Mouse (Mus musculus): ENCODE results near the gene Pkd1l1. TPM values are rescaled to one million over a fixed set of nuclear protein-coding genes. Genes with fewer than 3 reads are reported as not detected.

The Pkd1l1 gene
- polyA plus RNA-seq, 1 experiment from 2014 or later = 0.11 TPM

DNA sequence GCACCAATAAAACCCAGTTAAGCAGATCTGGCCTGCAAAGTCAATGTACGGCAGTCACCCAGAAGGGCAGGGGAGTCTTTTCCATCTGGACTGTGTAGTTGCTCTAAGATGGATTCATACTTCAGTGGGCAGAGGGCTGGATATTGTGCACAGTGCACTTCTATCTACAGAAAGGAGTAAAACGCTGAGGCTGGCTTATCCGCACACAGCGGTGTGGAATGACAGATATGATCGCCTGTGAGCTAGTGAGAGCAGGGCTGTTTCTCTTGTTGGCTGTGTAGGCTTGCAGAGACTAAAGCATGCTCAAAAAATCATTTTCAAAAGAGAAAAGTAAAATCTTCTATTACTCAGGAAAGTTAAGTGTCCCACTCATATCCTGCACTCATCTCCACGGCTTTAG lies 973 bp downstream of the Pkd1l1 start:
- Histone ChIP-seq H3K4me2 (replicated peaks) (no peak overlapping the region), H3K4me1 (peaks cover 15% of the 10 kb centered on the region), H3K9me3 (no peaks in the 10 kb centered on the region), H3K36me3 (no peaks in the 10 kb centered on the region), H3K27me3 (peaks cover 5% of the 10 kb centered on the region; the same call in 1 of the 2 replicates), H3K27ac (no peak overlapping the region), H3K4me3 (no peak overlapping the region), H3K9ac (no peak overlapping the region)
- WGBS = 86% methylated on average over 6 of the region's 6 CpGs
- ATAC-seq (ENCODE audit: low FRiP score, low read depth) = no peak

GRCm38 (mm10) chr11:8970509-8970908 lies 2.6 kb downstream of the Pkd1l1 start:
- peaks cover 5% of the 10 kb centered on the region; the same call in 1 of the 2 replicates for H3K27me3 ChIP-seq
- H3K9me3 ChIP-seq = no peaks in the 10 kb centered on the region
- peaks cover 2% of the 10 kb centered on the region for H3K4me1 ChIP-seq
- no peak overlapping the region for H3K4me2 ChIP-seq (replicated peaks)
- no peaks in the 10 kb centered on the region for H3K36me3 ChIP-seq
- no peak overlapping the region for H3K27ac ChIP-seq
- no peak for ATAC-seq (ENCODE audit: low FRiP score, low read depth)
- whole genome bisulfite sequencing = 83% methylated on average over 9 of the region's 9 CpGs
- no peak overlapping the region for H3K4me3 ChIP-seq
- no peak overlapping the region for H3K9ac ChIP-seq

DNA sequence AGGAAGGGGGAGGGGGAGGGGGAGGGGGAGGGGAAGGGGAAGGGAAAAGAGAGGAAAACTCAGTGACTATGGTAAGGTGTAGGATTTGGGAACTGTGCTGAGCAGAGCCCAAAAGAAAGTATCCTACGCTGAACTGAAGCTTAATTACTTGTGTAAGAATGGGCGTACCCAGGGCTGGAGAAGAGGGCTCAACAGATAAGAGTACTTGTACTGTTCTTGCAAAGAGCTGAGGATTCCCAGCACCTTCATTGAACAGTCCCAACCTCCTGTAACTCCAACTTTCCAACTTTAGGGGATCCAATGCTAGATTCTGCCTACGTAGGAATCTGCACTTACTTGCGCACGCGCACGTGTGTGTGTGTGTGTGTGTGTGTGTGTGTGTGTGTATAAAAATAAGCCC lies 5.0 kb downstream of the Pkd1l1 start:
- 95% methylated on average over 7 of the region's 7 CpGs for WGBS
- no peak overlapping the region for H3K4me2 ChIP-seq (replicated peaks)

DNA sequence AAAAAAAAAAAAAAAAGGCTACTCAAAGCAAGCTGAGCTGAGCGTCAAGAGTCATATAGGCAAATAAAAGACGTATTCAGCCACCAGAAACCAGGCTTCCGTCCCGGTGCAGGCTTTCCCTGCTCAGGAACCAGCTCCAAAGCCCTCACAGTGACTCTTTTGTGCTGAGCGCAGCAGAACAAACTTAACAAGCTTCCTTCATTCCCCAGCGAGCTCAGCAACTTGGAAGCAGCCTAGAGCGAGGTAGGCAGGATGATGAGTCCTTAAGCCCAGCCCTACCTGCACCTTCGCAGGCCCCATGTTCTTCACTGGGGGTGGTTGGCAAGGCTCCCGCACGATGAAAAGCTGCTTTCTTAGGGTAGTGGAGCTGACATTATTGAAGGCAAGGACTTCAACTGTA lies 14.5 kb downstream of the Pkd1l1 start:
- Histone ChIP-seq H3K36me3 (no peaks in the 10 kb centered on the region), H3K4me3 (no peak overlapping the region), H3K9me3 (no peaks in the 10 kb centered on the region), H3K27me3 (no peaks in the 10 kb centered on the region), H3K9ac (no peak overlapping the region), H3K4me2 (replicated peaks) (no peak overlapping the region), H3K27ac (peak overlapping the region; percentile 87), H3K4me1 (peaks cover 10% of the 10 kb centered on the region)
- peak; percentile 88 for ATAC-seq (ENCODE audit: low FRiP score, low read depth)
- 35% methylated on average over 10 of the region's 10 CpGs for WGBS

More for the DNA sequence above, 5.0 kb downstream of the Pkd1l1 start:
- no peak overlapping the region for H3K9ac ChIP-seq
- no peaks in the 10 kb centered on the region for H3K27me3 ChIP-seq
- H3K9me3 ChIP-seq = no peaks in the 10 kb centered on the region
- no peak for ATAC-seq (ENCODE audit: low FRiP score, low read depth)
- H3K4me1 ChIP-seq = no peaks in the 10 kb centered on the region
- no peak overlapping the region for H3K27ac ChIP-seq
- H3K36me3 ChIP-seq = no peaks in the 10 kb centered on the region
- H3K4me3 ChIP-seq = no peak overlapping the region

DNA sequence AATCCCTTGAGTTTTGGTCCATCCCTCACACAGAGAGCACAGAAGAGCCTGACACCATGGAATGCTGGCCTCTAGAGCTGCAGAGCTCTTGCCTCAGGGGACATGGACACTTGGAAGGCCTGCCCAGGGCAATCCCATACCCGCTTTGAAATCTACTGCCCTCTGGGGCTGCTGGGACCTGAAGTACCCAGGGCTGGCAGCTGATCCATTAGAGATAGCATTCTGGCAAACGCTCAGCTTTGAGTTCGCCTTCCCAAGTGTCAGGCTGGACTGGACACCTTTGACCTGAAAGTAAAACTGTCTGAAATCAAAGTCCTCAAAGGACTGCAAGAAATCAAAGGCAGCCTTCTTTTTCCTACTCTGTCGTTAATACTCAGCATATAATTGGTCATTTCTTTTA lies 15.0 kb downstream of the Pkd1l1 start:
- H3K27ac ChIP-seq = peak overlapping the region; percentile 90
- WGBS = 41% methylated on average over 4 of the region's 4 CpGs
- ATAC-seq (ENCODE audit: low FRiP score, low read depth) = peak; percentile 34

DNA sequence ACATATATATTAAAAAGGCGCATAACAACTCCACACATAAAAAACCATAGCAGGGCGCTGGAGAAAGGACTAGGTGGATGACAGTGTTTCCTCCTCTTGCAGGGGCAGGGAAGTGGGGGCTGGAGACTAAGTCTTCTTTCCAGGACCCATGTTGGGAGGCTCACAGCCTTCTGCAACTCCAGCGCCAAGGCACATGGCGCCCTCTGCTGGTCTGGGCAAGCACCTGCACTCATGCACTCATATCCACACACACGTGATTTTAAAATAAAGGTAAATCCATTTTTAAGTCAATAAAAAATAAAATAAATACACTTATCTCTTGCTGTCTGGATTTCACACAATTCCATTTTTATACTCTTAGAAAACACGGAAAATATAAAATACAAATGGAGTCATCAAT lies 16.0 kb downstream of the Pkd1l1 start:
- Histone ChIP-seq H3K4me3 (no peak overlapping the region), H3K27me3 (no peaks in the 10 kb centered on the region), H3K36me3 (no peaks in the 10 kb centered on the region), H3K4me2 (replicated peaks) (no peak overlapping the region), H3K4me1 (peaks cover 10% of the 10 kb centered on the region), H3K9ac (no peak overlapping the region), H3K27ac (no peak overlapping the region), H3K9me3 (no peaks in the 10 kb centered on the region)
- no peak for ATAC-seq (ENCODE audit: low FRiP score, low read depth)
- WGBS = 67% methylated on average over 6 of the region's 6 CpGs

More for the DNA sequence above, 15.0 kb downstream of the Pkd1l1 start:
- Histone ChIP-seq H3K9me3 (no peaks in the 10 kb centered on the region), H3K4me1 (peaks cover 10% of the 10 kb centered on the region), H3K4me3 (no peak overlapping the region), H3K4me2 (replicated peaks) (peak overlapping the region; percentile 32; the same call in 1 of the 2 replicates), H3K36me3 (no peaks in the 10 kb centered on the region), H3K27me3 (no peaks in the 10 kb centered on the region), H3K9ac (peak overlapping the region; percentile 35; the same call in 1 of the 2 replicates)

- no peak overlapping the region for H3K27ac ChIP-seq
- ATAC-seq (ENCODE audit: low FRiP score, low read depth) = no peak
- H3K36me3 ChIP-seq = no peaks in the 10 kb centered on the region
- WGBS = 11% methylated on average over 1 of the region's 1 CpGs
- peaks cover 12% of the 10 kb centered on the region for H3K4me1 ChIP-seq
- no peaks in the 10 kb centered on the region for H3K27me3 ChIP-seq
- no peaks in the 10 kb centered on the region for H3K9me3 ChIP-seq
- H3K4me3 ChIP-seq = no peak overlapping the region
- no peak overlapping the region for H3K9ac ChIP-seq
- H3K4me2 ChIP-seq (replicated peaks) = no peak overlapping the region
These were observed 17.4 kb downstream of the Pkd1l1 start for GRCm38 (mm10) chr11:8955678-8956077.

DNA sequence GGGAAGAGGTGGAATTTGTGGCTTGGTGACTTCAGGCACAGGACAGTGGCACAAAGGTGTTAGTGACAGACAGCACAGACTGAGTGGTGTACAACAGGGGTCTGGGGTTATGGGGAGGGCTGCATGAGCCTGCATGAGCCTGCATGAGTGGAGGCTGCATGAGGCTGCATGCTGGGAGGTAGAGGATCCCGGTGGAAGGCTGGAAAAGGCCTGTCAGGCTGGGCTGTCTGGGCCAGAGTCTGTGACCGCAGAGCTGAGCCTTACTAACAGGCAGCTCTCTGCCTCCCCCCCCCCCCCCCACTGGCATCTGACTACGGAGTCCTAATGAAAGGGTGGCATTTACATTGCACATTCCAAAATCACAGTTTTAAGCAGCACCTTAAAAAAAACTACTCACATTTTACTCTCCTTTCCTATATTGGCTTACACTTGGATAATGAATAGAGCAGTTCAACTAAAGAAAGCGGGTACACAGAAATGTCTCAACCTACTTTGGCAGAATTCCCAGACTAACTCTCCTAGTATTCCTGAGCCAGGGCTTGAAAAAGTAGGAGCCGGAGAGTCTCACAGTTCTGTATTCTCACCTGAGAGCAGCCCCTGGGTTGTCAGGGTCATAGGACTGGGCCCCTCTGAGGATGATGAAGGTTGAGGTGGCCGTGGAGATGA lies 23.2 kb downstream of the Pkd1l1 start:
- no peaks in the 10 kb centered on the region for H3K27me3 ChIP-seq
- WGBS = 46% methylated on average over 6 of the region's 6 CpGs
- H3K36me3 ChIP-seq = no peaks in the 10 kb centered on the region
- H3K27ac ChIP-seq = peak overlapping the region; percentile 96
- no peak overlapping the region for H3K4me3 ChIP-seq
- H3K4me1 ChIP-seq = peaks cover 21% of the 10 kb centered on the region
- H3K9ac ChIP-seq = no peak overlapping the region
- peak; percentile 85 for ATAC-seq (ENCODE audit: low FRiP score, low read depth)
- no peak overlapping the region for H3K4me2 ChIP-seq (replicated peaks)
- H3K9me3 ChIP-seq = no peaks in the 10 kb centered on the region

DNA sequence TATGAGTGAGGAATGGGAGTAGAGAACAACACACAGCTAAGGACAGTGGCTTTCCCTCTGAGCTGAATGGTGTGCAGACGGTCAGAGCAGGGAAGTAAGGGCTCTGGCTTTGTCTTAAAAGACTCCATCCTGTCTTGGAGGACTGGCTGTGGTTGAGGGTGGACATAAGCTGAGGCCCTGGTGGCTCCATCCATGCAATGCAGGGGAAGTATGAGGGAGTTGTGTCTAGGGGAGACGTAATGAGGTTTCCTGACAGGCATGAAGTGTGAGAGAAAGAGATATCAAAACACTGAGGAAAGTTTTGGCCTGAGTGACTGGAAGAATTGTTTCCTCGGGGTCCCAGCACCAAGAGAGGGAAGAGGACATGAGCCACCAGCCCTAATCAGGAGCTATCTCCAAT lies 24.2 kb downstream of the Pkd1l1 start:
- 62% methylated on average over 3 of the region's 3 CpGs for WGBS
- H3K4me1 ChIP-seq = peaks cover 21% of the 10 kb centered on the region

DNA sequence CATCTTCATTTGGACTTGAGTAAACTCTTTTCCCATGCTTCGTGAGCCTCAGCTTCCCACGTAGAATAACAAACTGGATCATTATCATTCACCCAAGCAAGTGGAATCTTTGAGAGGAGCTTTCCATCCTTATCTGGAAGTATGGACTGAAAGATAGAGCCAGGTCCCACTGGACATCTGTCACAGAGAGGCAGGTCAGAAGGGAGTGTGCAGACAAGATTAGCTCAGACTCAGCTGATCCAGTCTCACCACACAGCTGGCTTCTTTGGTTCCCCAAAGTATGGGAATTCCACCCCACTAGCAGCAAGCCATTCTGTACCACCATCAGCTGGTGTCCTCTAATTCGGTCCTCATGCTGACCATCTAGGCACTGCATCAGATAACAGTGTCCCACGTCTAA lies 29.0 kb downstream of the Pkd1l1 start:
- Histone ChIP-seq H3K27ac (no peak overlapping the region), H3K4me1 (peaks cover 6% of the 10 kb centered on the region; the same call in 1 of the 2 replicates)
- 78% methylated on average over 4 of the region's 4 CpGs for WGBS

More for the DNA sequence above, 24.2 kb downstream of the Pkd1l1 start:
- Histone ChIP-seq H3K36me3 (no peaks in the 10 kb centered on the region), H3K9me3 (no peaks in the 10 kb centered on the region), H3K9ac (no peak overlapping the region), H3K27me3 (no peaks in the 10 kb centered on the region), H3K4me3 (no peak overlapping the region), H3K27ac (peak overlapping the region; percentile 96), H3K4me2 (replicated peaks) (no peak overlapping the region)
- no peak for ATAC-seq (ENCODE audit: low FRiP score, low read depth)

DNA sequence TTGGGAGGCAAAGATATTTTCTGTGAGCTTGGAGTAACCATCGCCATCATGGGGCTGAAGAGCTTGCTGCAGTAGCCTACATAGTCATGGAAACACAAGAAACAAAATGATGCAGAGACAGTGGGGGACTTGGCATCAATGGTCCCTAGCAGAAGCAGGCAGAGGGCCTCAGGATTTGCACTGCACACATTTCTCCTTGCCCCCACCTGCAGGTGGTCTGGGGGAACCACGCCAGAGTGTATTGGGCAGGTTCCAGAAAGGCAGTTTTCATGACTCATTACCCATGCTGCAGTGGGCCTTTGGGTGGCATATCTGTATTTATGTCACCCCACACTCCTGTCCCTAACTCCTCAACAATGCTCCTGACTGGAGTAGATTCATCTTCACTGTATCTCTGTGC lies 30.6 kb downstream of the Pkd1l1 start:
- H3K4me3 ChIP-seq = no peak overlapping the region
- no peak for ATAC-seq (ENCODE audit: low FRiP score, low read depth)
- H3K4me2 ChIP-seq (replicated peaks) = no peak overlapping the region
- no peaks in the 10 kb centered on the region for H3K4me1 ChIP-seq
- 71% methylated on average over 2 of the region's 2 CpGs for WGBS
- no peak overlapping the region for H3K27ac ChIP-seq
- no peaks in the 10 kb centered on the region for H3K36me3 ChIP-seq
- no peaks in the 10 kb centered on the region for H3K27me3 ChIP-seq
- H3K9me3 ChIP-seq = no peaks in the 10 kb centered on the region
- H3K9ac ChIP-seq = no peak overlapping the region

More for the DNA sequence above, 29.0 kb downstream of the Pkd1l1 start:
- Histone ChIP-seq H3K9ac (no peak overlapping the region), H3K9me3 (no peaks in the 10 kb centered on the region), H3K27me3 (no peaks in the 10 kb centered on the region), H3K36me3 (no peaks in the 10 kb centered on the region), H3K4me3 (no peak overlapping the region), H3K4me2 (replicated peaks) (no peak overlapping the region)
- ATAC-seq (ENCODE audit: low FRiP score, low read depth) = no peak

- Histone ChIP-seq H3K4me1 (no peaks in the 10 kb centered on the region), H3K27me3 (no peaks in the 10 kb centered on the region), H3K27ac (no peak overlapping the region), H3K9ac (no peak overlapping the region), H3K4me3 (no peak overlapping the region), H3K9me3 (no peaks in the 10 kb centered on the region), H3K36me3 (no peaks in the 10 kb centered on the region), H3K4me2 (replicated peaks) (no peak overlapping the region)
- WGBS = 84% methylated on average over 9 of the region's 9 CpGs
- ATAC-seq (ENCODE audit: low FRiP score, low read depth) = no peak
These were observed 36.5 kb downstream of the Pkd1l1 start for GRCm38 (mm10) chr11:8936431-8937110.
